Mouse (Mus musculus) megakaryocyte, embryonic 14.5 days (primary cell): ENCODE measurements around the gene Scgb3a1.

ENCODE experiments used
- FLI1 ChIP-seq: IDR thresholded peaks from 2 replicates; pipeline ENCODE4 v1.6.1; 2012; ENCODE audit warnings: low read length, inconsistent platforms, mixed read lengths
- GATA1 ChIP-seq: IDR thresholded peaks from 3 replicates; pipeline ENCODE4 v1.6.1; 2012; ENCODE audit warnings: mixed read lengths, low read length, inconsistent platforms, borderline replicate concordance

DNA sequence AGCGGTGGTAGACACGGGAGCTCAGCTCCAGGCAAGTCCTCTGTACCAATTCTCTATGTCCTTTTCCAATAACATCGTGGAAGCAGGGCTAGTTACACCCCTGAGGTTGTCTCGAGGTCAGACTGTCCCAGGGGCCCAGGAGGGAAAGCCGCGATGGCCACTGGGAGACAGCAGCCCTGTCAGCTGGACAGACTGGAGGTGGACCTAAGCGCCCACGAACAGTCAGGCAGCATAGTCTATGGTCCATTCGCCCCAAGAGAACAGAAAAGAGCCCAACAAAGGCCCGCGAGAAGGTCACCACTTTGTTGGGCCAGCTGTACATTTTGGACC, 10.4 kb upstream of the Scgb3a1 start:
- TF ChIP-seq GATA1: no peak
- TF ChIP-seq FLI1: no peak
